Mouse (Mus musculus): ENCODE measurements at regions not wholly inside any gene's neighbourhood (a gene's known extent, or its start where the extent isn't known, plus 50 kb on each side); places are given as distances from the start of the nearest gene placed in this dataset.

DNA sequence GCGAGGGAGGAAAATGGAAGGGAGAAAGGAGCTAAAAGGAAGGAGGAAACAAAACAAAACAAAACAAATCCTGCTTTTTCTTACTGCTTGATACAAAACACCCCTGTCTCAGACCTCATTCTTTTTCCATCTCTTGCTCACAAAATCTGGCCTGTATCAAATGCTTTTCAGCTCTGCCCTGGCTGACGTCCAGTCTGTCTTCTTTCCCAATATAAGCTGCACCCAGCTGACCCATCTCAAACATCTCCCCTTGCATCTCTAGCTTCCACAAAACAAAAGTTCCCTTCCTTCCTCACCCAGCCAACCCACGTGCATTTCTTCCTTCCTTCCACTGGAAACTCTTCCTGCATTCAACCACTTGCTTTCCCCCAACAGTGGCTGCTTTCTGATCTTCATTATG, 183.1 kb upstream of the Usp25 start:
- no peak for TF ChIP-seq POLR2A (IDR thresholded peaks at IDR 0.05; ENCODE audit: low read depth, low read length)
- no peak for TF ChIP-seq CTCF (IDR thresholded peaks at IDR 0.05; ENCODE audit: extremely low read depth, insufficient read depth, insufficient read length, insufficient replicate concordance)
- Histone ChIP-seq H3K4me3 (ENCODE audit: extremely low read depth, insufficient read depth, insufficient read length) (no peak overlapping the region), H3K36me3 (ENCODE audit: control insufficient read depth, insufficient read depth, low read length) (no peaks in the 10 kb centered on the region), H3K4me1 (ENCODE audit: control insufficient read depth, insufficient read depth, insufficient read length) (no peaks in the 10 kb centered on the region), H3K27ac (ENCODE audit: insufficient read depth, low read length) (no peak overlapping the region), H3K27me3 (ENCODE audit: control insufficient read depth, insufficient read depth, low read length) (no peaks in the 10 kb centered on the region)
- WGBS: 52% methylated on average over 3 of the region's 3 CpGs
- DNase-seq (ENCODE audit: low read depth in 1 of 2, low spot score in 2 of 2): no peak

DNA sequence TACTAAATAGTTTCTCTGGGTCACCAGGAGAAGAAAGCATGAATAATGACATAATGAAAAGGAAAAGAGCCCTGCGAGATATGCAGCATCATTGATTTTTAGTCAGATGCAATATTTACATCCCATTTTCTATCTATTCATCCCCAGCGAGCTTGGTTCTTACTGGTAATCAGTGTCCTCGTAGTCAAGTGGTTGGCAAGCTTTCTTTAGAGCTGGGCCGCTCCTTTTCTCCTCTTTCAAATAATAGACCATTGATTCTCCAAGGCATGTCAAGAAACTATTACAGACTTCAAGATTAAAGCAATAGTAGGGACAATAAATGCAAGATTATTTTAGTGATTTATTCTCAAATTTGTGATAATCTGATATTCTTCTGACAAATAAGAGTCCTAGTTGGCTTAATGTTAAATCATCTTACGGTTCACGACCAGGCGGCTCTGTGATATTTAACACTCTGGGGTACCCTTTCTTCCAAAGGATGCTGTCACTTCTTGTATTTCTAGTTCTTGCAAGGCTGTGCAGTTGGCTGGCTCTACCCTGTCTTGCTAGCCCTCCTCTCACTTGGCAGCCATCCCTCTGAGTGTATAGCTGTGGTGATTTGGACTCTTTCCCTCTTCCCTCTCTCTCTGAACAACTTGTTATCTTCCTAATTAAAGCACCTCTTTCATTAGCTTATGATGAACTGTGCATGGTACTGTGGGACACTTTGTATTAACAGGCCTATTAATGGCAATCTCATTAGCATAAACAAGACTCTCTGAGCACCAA, 185.6 kb upstream of the Usp25 start:
- Histone ChIP-seq H3K27ac (ENCODE audit: insufficient read depth, low read length) (no peak overlapping the region), H3K27me3 (ENCODE audit: control insufficient read depth, insufficient read depth, low read length) (no peaks in the 10 kb centered on the region), H3K36me3 (ENCODE audit: control insufficient read depth, insufficient read depth, low read length) (no peaks in the 10 kb centered on the region), H3K4me1 (ENCODE audit: control insufficient read depth, insufficient read depth, insufficient read length) (no peaks in the 10 kb centered on the region), H3K4me3 (ENCODE audit: extremely low read depth, insufficient read depth, insufficient read length) (no peak overlapping the region)
- DNase-seq (ENCODE audit: low read depth in 1 of 2, low spot score in 2 of 2): no peak
- 92% methylated on average over 7 of the region's 7 CpGs for WGBS
- TF ChIP-seq CTCF (IDR thresholded peaks at IDR 0.05; ENCODE audit: extremely low read depth, insufficient read depth, insufficient read length, insufficient replicate concordance) (no peak), POLR2A (IDR thresholded peaks at IDR 0.05; ENCODE audit: low read depth, low read length) (no peak)

GRCm38 (mm10) chr16:76821261-76821660, 192.2 kb upstream of the Usp25 start:
- TF ChIP-seq CTCF (IDR thresholded peaks at IDR 0.05; ENCODE audit: extremely low read depth, insufficient read depth, insufficient read length, insufficient replicate concordance) (no peak), POLR2A (IDR thresholded peaks at IDR 0.05; ENCODE audit: low read depth, low read length) (no peak)
- Histone ChIP-seq H3K4me1 (ENCODE audit: control insufficient read depth, insufficient read depth, insufficient read length) (no peaks in the 10 kb centered on the region), H3K27me3 (ENCODE audit: control insufficient read depth, insufficient read depth, low read length) (no peaks in the 10 kb centered on the region), H3K36me3 (ENCODE audit: control insufficient read depth, insufficient read depth, low read length) (no peaks in the 10 kb centered on the region), H3K27ac (ENCODE audit: insufficient read depth, low read length) (no peak overlapping the region), H3K4me3 (ENCODE audit: extremely low read depth, insufficient read depth, insufficient read length) (no peak overlapping the region)
- WGBS: 95% methylated on average over 10 of the region's 10 CpGs
- no peak for DNase-seq (ENCODE audit: low read depth in 1 of 2, low spot score in 2 of 2)

DNA sequence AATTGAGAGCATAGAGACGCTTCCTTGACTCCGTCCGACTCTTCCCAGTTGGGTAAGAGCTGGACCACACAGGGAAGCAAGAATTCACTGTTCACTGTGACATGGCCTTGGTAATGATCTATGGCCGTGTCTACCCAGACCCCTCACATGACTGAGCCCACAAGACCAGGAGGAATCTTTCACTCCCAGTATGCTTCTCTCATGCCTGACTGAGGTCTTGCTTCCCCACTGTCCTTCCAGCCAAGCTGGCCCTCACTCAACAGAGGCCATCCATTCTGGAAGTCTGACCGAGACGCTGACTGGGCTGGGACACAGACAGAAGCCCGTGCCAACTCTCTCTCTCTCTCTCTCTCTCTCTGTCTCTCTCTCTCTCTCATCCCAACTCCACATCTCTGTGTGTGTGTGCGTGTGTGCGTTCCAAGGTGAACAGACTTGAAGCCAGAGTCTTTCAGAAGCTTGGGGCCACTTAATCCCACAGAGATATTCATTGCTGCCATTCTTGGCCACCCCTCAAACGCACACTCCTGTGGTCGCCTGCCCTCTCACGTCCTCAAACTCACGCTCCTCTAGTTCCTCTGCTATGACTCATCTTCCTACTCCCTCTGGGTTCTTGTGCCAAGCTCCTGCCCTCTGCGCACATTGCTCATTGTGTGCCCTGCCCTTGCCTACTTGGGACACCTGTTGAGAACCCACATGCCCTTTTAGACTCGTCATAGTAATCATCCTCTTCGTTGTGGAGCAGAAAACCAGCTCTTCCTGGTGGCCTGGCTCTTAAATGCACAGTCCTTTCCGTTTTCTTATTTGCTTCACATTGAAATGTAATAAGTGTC, 197.2 kb upstream of the Usp25 start:
- H3K27me3 ChIP-seq (ENCODE audit: control insufficient read depth, insufficient read depth, low read length): no peaks in the 10 kb centered on the region
- TF ChIP-seq POLR2A (IDR thresholded peaks at IDR 0.05; ENCODE audit: low read depth, low read length) (no peak), CTCF (IDR thresholded peaks at IDR 0.05; ENCODE audit: extremely low read depth, insufficient read depth, insufficient read length, insufficient replicate concordance) (no peak)
- no peak for DNase-seq (ENCODE audit: low read depth in 1 of 2, low spot score in 2 of 2)
- H3K4me1 ChIP-seq (ENCODE audit: control insufficient read depth, insufficient read depth, insufficient read length): no peaks in the 10 kb centered on the region
- H3K4me3 ChIP-seq (ENCODE audit: extremely low read depth, insufficient read depth, insufficient read length): no peak overlapping the region
- no peaks in the 10 kb centered on the region for H3K36me3 ChIP-seq (ENCODE audit: control insufficient read depth, insufficient read depth, low read length)
- no peak overlapping the region for H3K27ac ChIP-seq (ENCODE audit: insufficient read depth, low read length)
- WGBS: 73% methylated on average over 17 of the region's 17 CpGs

GRCm38 (mm10) chr16:76803725-76804124, 209.8 kb upstream of the Usp25 start:
- Histone ChIP-seq H3K27me3 (ENCODE audit: control insufficient read depth, insufficient read depth, low read length) (no peaks in the 10 kb centered on the region), H3K27ac (ENCODE audit: insufficient read depth, low read length) (no peak overlapping the region), H3K4me1 (ENCODE audit: control insufficient read depth, insufficient read depth, insufficient read length) (no peaks in the 10 kb centered on the region), H3K4me3 (ENCODE audit: extremely low read depth, insufficient read depth, insufficient read length) (no peak overlapping the region), H3K36me3 (ENCODE audit: control insufficient read depth, insufficient read depth, low read length) (no peaks in the 10 kb centered on the region)
- peak; percentile 2 to 23 for DNase-seq (ENCODE audit: low read depth in 1 of 2, low spot score in 2 of 2)
- WGBS: 42% methylated on average over 3 of the region's 3 CpGs
- TF ChIP-seq CTCF (IDR thresholded peaks at IDR 0.05; ENCODE audit: extremely low read depth, insufficient read depth, insufficient read length, insufficient replicate concordance) (peak; percentile 26; the same call in 1 of the 2 replicates), POLR2A (IDR thresholded peaks at IDR 0.05; ENCODE audit: low read depth, low read length) (no peak)

- Histone ChIP-seq H3K27ac (ENCODE audit: insufficient read depth, low read length) (no peak overlapping the region), H3K4me3 (ENCODE audit: extremely low read depth, insufficient read depth, insufficient read length) (no peak overlapping the region), H3K27me3 (ENCODE audit: control insufficient read depth, insufficient read depth, low read length) (no peaks in the 10 kb centered on the region), H3K36me3 (ENCODE audit: control insufficient read depth, insufficient read depth, low read length) (no peaks in the 10 kb centered on the region), H3K4me1 (ENCODE audit: control insufficient read depth, insufficient read depth, insufficient read length) (no peaks in the 10 kb centered on the region)
- WGBS: 73% methylated on average over 6 of the region's 6 CpGs
- TF ChIP-seq CTCF (IDR thresholded peaks at IDR 0.05; ENCODE audit: extremely low read depth, insufficient read depth, insufficient read length, insufficient replicate concordance) (peak; percentile 58; the same call in 1 of the 2 replicates), POLR2A (IDR thresholded peaks at IDR 0.05; ENCODE audit: low read depth, low read length) (no peak)
- peak; percentile 19 to 34 for DNase-seq (ENCODE audit: low read depth in 1 of 2, low spot score in 2 of 2)
Observed at GRCm38 (mm10) chr16:76786405-76787155, 226.9 kb upstream of the Usp25 start.
